Mouse (Mus musculus) heart, postnatal 10 days (tissue): Measurements from ENCODE around the gene Ncf1. TPM values are rescaled to one million over a fixed set of nuclear protein-coding genes. Genes with fewer than 3 reads are reported as not detected.
A peak's percentile ranks its signal among the peaks of the same experiment; 100 is the strongest.

Source experiments
- DNase-seq, 2 experiments: peaks; one replicate each; pipeline ENCODE4 v3.0.0; 2021
- intact Hi-C: fragments of 180-260 bp; cut with DNase I; formaldehyde crosslinking; loops from one replicate; pipeline ENCODE4 v1.15.1; 2025
- total RNA-seq, 2 experiments: library from RNA; stranded (reverse); gene quantifications; 2 replicates each; pipeline ENCODE4 v1.2.3; 2021

Gene Ncf1
- total RNA-seq, 2 experiments from 2014 or later = 2.9 to 4.6 TPM

- intact Hi-C loops = no loop called here
Measured at GRCm38 (mm10) chr5:134246146-134246545, 16.7 kb upstream of the Ncf1 start.

GRCm38 (mm10) chr5:134244890-134245289, 15.5 kb upstream of the Ncf1 start:
- DNase-seq = no peak
- intact Hi-C loops = no loop called here

More at GRCm38 (mm10) chr5:134246146-134246545, 16.7 kb upstream of the Ncf1 start:
- DNase-seq = no peak

- DNase-seq = no peak
- intact Hi-C loops = no loop called here
Measured at GRCm38 (mm10) chr5:134243661-134244436, 14.4 kb upstream of the Ncf1 start.

GRCm38 (mm10) chr5:134241831-134242230, 12.4 kb upstream of the Ncf1 start:
- no peak for DNase-seq
- intact Hi-C loops = no loop called here

- intact Hi-C loops = no loop called here
Measured at GRCm38 (mm10) chr5:134237936-134238760, 8.7 kb upstream of the Ncf1 start.

GRCm38 (mm10) chr5:134237508-134237907, 8.1 kb upstream of the Ncf1 start:
- DNase-seq = no peak
- intact Hi-C loops = no loop called here

More at GRCm38 (mm10) chr5:134237936-134238760, 8.7 kb upstream of the Ncf1 start:
- DNase-seq = no peak

GRCm38 (mm10) chr5:134236796-134237195, 7.4 kb upstream of the Ncf1 start:
- DNase-seq = no peak
- intact Hi-C loops = no loop called here

GRCm38 (mm10) chr5:134236241-134236640, 6.8 kb upstream of the Ncf1 start:
- intact Hi-C loops = no loop called here
- DNase-seq = no peak

- peak in 1 of 2 experiments; percentile 61 for DNase-seq
- intact Hi-C loops = loop anchor here (2.0 kb wide), 1 partner anchor 48 kb away; no protein-coding TSS in a partner anchor
Measured at GRCm38 (mm10) chr5:134235111-134235510, 5.7 kb upstream of the Ncf1 start.

GRCm38 (mm10) chr5:134234205-134234604, 4.8 kb upstream of the Ncf1 start:
- DNase-seq = no peak
- intact Hi-C loops = loop anchor here (2.0 to 5.0 kb wide), 2 partner anchors 47 to 108 kb away; no protein-coding TSS in a partner anchor

- DNase-seq = no peak
- intact Hi-C loops = loop anchor here (5.0 kb wide), 1 partner anchor 109 kb away; no protein-coding TSS in a partner anchor
Measured at GRCm38 (mm10) chr5:134233244-134233651, 3.8 kb upstream of the Ncf1 start.

GRCm38 (mm10) chr5:134232568-134232967, 3.1 kb upstream of the Ncf1 start:
- peak; percentile 43 to 51 for DNase-seq
- intact Hi-C loops = loop anchor here (5.0 kb wide), 1 partner anchor 110 kb away; no protein-coding TSS in a partner anchor

- DNase-seq = no peak
- intact Hi-C loops = loop anchor here (5.0 kb wide), 1 partner anchor 110 kb away; no protein-coding TSS in a partner anchor
Measured at GRCm38 (mm10) chr5:134232111-134232510, 2.7 kb upstream of the Ncf1 start.

- intact Hi-C loops = loop anchor here (5.0 kb wide), 1 partner anchor 111 kb away; no protein-coding TSS in a partner anchor
Measured at GRCm38 (mm10) chr5:134231376-134231775, 2.0 kb upstream of the Ncf1 start.

GRCm38 (mm10) chr5:134228249-134228638, 1.2 kb downstream of the Ncf1 start:
- intact Hi-C loops = no loop called here
- DNase-seq = no peak

More at GRCm38 (mm10) chr5:134231376-134231775, 2.0 kb upstream of the Ncf1 start:
- peak; percentile 34 to 47 for DNase-seq

- intact Hi-C loops = no loop called here
- DNase-seq = peak in 1 of 2 experiments; percentile 56
Measured at GRCm38 (mm10) chr5:134227574-134228248, 1.7 kb downstream of the Ncf1 start.

- no peak for DNase-seq
- intact Hi-C loops = no loop called here
Measured at GRCm38 (mm10) chr5:134226946-134227345, 2.5 kb downstream of the Ncf1 start.

GRCm38 (mm10) chr5:134225110-134225901, 4.1 kb downstream of the Ncf1 start:
- intact Hi-C loops = no loop called here
- no peak for DNase-seq

- intact Hi-C loops = loop anchor here (5.0 kb wide), 1 partner anchor 34 kb away; no protein-coding TSS in a partner anchor
- no peak for DNase-seq
Measured at GRCm38 (mm10) chr5:134221708-134222150, 7.7 kb downstream of the Ncf1 start.
